Mouse (Mus musculus) spleen, adult 2 months (tissue): Measurements from ENCODE around the gene Mgea5. TPM values are rescaled to one million over a fixed set of nuclear protein-coding genes. Genes with fewer than 3 reads are reported as not detected.
A peak's percentile ranks its signal among the peaks of the same experiment; 100 is the strongest.

Source experiments
- DNase-seq, 2 experiments: peaks; one replicate each; pipeline versions ENCODE4 v3.0.0 to v3.0.0-alpha.2; 2012 to 2021; ENCODE audit warnings: low spot score in 2 of 2, low read depth in 1 of 2
- H3K27ac ChIP-seq: fragments of 200-500 bp; 2 replicates; pipeline ENCODE4 v1.5.1; 2012; ENCODE audit warnings: low read length, inconsistent platforms; ENCODE audit not compliant: insufficient read depth
- H3K27me3 ChIP-seq: fragments of 200-500 bp; 2 replicates; pipeline ENCODE4 v1.6.1; 2012; ENCODE audit warnings: mild to moderate bottlenecking, moderate library complexity, low read length, inconsistent platforms; ENCODE audit not compliant: control insufficient read depth, insufficient read depth
- H3K36me3 ChIP-seq: fragments of 200-500 bp; 2 replicates; pipeline ENCODE4 v1.6.1; 2012; ENCODE audit warnings: mild to moderate bottlenecking, low read length, inconsistent platforms; ENCODE audit not compliant: control insufficient read depth, insufficient read depth
- H3K4me1 ChIP-seq: fragments of 200-500 bp; 2 replicates; pipeline ENCODE4 v1.6.1; 2011; ENCODE audit warnings: inconsistent platforms; ENCODE audit not compliant: control insufficient read depth, insufficient read depth, insufficient read length
- H3K4me3 ChIP-seq: fragments of 200-500 bp; 2 replicates; pipeline ENCODE4 v1.5.1; 2011; ENCODE audit warnings: mild to moderate bottlenecking, inconsistent platforms; ENCODE audit not compliant: insufficient read depth, insufficient read length; ENCODE audit errors: extremely low read depth
- CTCF ChIP-seq: fragments of 200-500 bp; IDR thresholded peaks from 2 replicates; pipeline ENCODE4 v1.5.1; 2011; ENCODE audit warnings: mild to moderate bottlenecking, inconsistent platforms; ENCODE audit not compliant: insufficient read depth, insufficient read length, insufficient replicate concordance; ENCODE audit errors: extremely low read depth
- POLR2A ChIP-seq: fragments of 200-500 bp; IDR thresholded peaks from 2 replicates; pipeline ENCODE4 v1.6.1; 2011; ENCODE audit warnings: low read depth, low read length, inconsistent platforms
- WGBS: fragments of 180-500 bp; shearing (Covaris S2); methylation state at CpG from one replicate; pipeline ENCODE4 v1.1.7; 2018; 5-methylcytosine and 5-hydroxymethylcytosine counted together
- polyA plus RNA-seq: library from polyadenylated mRNA; depleted of rRNA; stranded (reverse); fragments of >200 nt; gene quantifications from 2 replicates; pipeline ENCODE4 v1.2.3, GENCODE M21; 2012

The Mgea5 gene
- polyA plus RNA-seq, 1 experiment: 21.1 TPM

DNA sequence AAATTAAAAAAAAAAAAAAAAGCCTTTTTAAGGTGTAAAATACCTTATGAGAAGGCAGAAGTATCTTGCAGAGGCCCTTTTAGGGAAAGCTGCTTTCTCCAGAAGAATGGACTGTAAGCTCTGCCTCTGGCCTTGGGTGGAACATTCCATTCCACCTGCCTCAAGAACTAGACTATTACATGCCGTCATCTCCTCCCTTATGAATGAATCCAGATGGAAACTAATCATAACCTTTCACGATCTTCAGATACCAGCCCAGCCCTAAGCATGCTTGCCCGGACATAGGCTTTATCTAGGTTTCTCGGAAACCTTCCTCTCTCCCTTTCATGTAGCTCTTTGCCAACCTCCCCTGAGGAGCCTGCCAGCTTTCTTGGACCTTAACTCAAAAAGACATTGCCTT lies 4.7 kb upstream of the Mgea5 start:
- H3K27me3 ChIP-seq: no peaks in the 10 kb centered on the region
- no peak overlapping the region for H3K27ac ChIP-seq
- DNase-seq: no peak
- WGBS: 87% methylated on average over 4 of the region's 4 CpGs
- TF ChIP-seq CTCF (no peak), POLR2A (no peak)
- no peaks in the 10 kb centered on the region for H3K36me3 ChIP-seq
- no peak overlapping the region for H3K4me3 ChIP-seq
- peaks cover 12% of the 10 kb centered on the region for H3K4me1 ChIP-seq

DNA sequence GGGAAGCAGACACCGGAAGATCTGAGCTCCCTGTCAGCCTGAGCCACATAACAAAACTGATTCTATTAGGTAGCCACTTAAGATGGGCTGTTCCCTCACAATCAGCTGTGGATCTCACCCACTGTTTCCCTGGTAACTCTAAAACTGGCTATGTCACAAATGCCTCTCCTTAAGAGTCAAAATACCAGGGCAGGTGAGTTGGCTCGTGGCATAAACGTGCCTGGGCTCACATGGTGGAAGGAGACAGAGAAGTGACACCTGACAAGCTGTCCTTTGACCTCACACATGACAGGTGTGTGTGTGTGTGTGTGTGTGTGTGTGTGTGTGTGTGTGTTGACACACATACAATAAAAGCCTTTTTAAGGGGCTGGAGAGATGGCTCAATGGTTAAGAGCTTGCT lies 3.8 kb upstream of the Mgea5 start:
- no peak overlapping the region for H3K4me3 ChIP-seq
- H3K27me3 ChIP-seq: no peaks in the 10 kb centered on the region
- TF ChIP-seq POLR2A: no peak
- TF ChIP-seq CTCF: no peak
- H3K36me3 ChIP-seq: no peaks in the 10 kb centered on the region
- no peak overlapping the region for H3K27ac ChIP-seq
- H3K4me1 ChIP-seq: peaks cover 12% of the 10 kb centered on the region
- no peak for DNase-seq
- WGBS: 78% methylated on average over 3 of the region's 3 CpGs

GRCm38 (mm10) chr19:45785470-45785869 lies 1.8 kb upstream of the Mgea5 start:
- DNase-seq: no peak
- TF ChIP-seq POLR2A (no peak), CTCF (no peak)
- whole genome bisulfite sequencing: 71% methylated on average over 3 of the region's 3 CpGs
- Histone ChIP-seq H3K27ac (no peak overlapping the region), H3K4me3 (no peak overlapping the region), H3K27me3 (no peaks in the 10 kb centered on the region), H3K4me1 (peaks cover 17% of the 10 kb centered on the region), H3K36me3 (peaks cover 2% of the 10 kb centered on the region; the same call in 1 of the 2 replicates)

DNA sequence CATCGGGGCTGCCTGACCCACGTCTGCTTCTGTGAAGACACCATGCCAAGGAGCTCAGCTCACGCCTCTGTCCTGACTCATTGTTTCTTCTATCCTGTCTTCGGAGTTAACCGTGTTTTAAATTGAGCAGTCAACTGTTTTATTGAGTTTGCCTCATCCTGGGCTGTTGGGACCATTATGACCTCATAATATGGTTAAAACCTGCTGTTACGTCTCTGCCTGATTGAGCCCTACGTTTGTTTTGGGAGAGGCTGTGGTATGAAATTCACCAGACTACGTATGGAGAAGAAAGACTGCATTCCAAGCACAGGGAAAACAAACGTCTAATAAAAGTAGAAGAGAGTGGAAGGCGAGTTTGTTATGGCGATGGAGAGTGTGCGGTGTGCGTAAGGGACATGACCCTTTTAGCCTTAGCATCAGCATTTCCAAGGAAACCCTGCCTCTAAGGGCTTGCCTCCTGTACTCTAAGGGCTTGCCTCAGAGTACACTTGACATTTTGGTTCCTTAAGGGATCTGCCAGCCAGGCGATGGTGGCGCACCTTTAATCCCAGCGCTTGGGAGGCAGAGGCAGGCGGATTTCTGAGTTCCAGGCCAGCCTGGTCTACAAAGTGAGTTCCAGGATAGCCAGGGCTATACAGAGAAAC lies 418 bp upstream of the Mgea5 start:
- H3K36me3 ChIP-seq: peaks cover 5% of the 10 kb centered on the region
- H3K4me1 ChIP-seq: peaks cover 18% of the 10 kb centered on the region
- no peak for TF ChIP-seq CTCF
- TF ChIP-seq POLR2A: no peak
- peak overlapping the region; percentile 44 for H3K4me3 ChIP-seq
- WGBS: 39% methylated on average over 17 of the region's 17 CpGs
- peak overlapping the region; percentile 67 for H3K27ac ChIP-seq
- DNase-seq: no peak
- no peaks in the 10 kb centered on the region for H3K27me3 ChIP-seq

DNA sequence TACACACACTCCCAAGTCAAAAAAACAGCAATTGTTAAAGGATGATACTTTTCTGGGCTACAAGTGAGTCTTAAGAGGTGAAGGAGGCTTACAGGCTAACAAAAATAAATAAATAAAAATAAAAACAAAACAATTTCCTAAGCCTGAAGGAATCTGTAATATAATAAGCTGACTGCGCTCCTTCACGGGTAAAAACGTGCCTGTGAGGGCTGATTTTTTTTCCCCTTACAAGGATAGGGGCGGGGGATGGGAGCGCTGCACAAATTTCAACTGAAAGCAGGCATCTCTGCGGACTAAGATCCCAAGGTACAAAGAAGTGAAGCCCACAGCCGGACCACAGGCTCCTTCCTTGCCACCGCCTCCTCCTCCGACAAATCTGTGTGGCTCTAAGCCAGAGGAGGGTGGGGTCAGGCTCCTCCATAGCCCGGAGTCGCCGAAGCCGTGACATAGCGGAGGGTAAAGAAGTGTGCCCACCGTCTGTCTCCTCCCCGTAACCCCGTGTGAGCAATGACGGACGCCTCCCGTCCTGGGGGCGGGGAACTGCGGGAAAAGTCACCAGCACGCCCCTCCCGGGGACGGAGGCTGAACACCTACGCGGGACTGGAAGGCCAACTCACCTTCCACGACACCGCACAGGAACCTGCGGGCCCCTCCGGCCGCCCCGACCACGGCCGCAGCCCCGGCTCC lies 1.2 kb downstream of the Mgea5 start:
- WGBS: under 1% methylated on average over 35 of the region's 36 CpGs
- no peaks in the 10 kb centered on the region for H3K27me3 ChIP-seq
- TF ChIP-seq POLR2A (no peak), CTCF (no peak)
- peaks cover 16% of the 10 kb centered on the region for H3K36me3 ChIP-seq
- H3K27ac ChIP-seq: peak overlapping the region; percentile 99
- peak overlapping the region; percentile 94 for H3K4me3 ChIP-seq
- DNase-seq: peak in 1 of 2 experiments; percentile 45
- peaks cover 18% of the 10 kb centered on the region for H3K4me1 ChIP-seq

DNA sequence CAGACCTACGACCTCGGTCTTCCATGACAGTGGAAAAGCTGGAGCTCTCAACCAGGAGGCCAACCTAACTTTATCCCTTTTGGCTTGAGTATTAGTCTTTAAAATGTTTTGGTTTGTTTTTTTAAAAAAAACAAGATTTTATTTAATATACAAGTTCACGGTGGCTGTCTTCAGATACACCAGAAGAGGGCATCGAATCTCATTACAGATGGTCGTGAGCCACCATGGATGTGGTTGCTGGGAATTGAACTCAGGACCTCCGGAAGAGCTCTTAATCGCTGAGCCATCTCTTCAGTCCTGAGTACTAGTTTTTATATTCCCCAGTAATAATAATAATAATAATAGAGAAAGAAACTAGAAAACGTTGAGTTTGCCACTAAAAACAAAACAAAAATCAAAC lies 2.0 kb downstream of the Mgea5 start:
- no peak overlapping the region; the same call in 1 of the 2 replicates for H3K4me3 ChIP-seq
- H3K36me3 ChIP-seq: peaks cover 20% of the 10 kb centered on the region
- H3K4me1 ChIP-seq: peaks cover 18% of the 10 kb centered on the region
- no peaks in the 10 kb centered on the region for H3K27me3 ChIP-seq
- no peak for DNase-seq
- WGBS: 46% methylated on average over 8 of the region's 8 CpGs
- no peak overlapping the region for H3K27ac ChIP-seq
- no peak for TF ChIP-seq CTCF
- TF ChIP-seq POLR2A: no peak

- 0 out of 2 replicates have a peak overlapping the region, but pooled peaks have one; percentile 1 for H3K27ac ChIP-seq
Measured at GRCm38 (mm10) chr19:45780350-45780915, 3.2 kb downstream of the Mgea5 start.

More at GRCm38 (mm10) chr19:45780350-45780915, 3.2 kb downstream of the Mgea5 start:
- H3K27me3 ChIP-seq: no peaks in the 10 kb centered on the region
- H3K4me1 ChIP-seq: peaks cover 18% of the 10 kb centered on the region
- TF ChIP-seq POLR2A (no peak), CTCF (no peak)
- H3K36me3 ChIP-seq: peaks cover 27% of the 10 kb centered on the region
- no peak for DNase-seq
- H3K4me3 ChIP-seq: no peak overlapping the region
- 43% methylated on average over 13 of the region's 13 CpGs for WGBS
